Mouse (Mus musculus): ENCODE measurements around the gene Nop10.

- TF ChIP-seq CTCF (IDR thresholded peaks at IDR 0.05; ENCODE audit: low read depth) (no peak), EP300 (IDR thresholded peaks at IDR 0.05; ENCODE audit: low read depth) (no peak)
Measured at GRCm38 (mm10) chr2:112282846-112283245, 21.1 kb downstream of the Nop10 start.
